Mouse (Mus musculus) heart, embryonic 14.5 days (tissue): ENCODE data around the gene Alpl. TPM values are rescaled to one million over a fixed set of nuclear protein-coding genes. Genes with fewer than 3 reads are reported as not detected.

ENCODE experiments used
- ATAC-seq: fragments of 200-750 bp; cut with Nextera tagmentation; 2 replicates; pipeline ENCODE4 v1.8.0; 2017; ENCODE audit warnings: low read depth, moderate TSS enrichment; ENCODE audit not compliant: insufficient number of reproducible peaks, insufficient read depth, low FRiP score
- H3K27ac ChIP-seq, 2 experiments: fragments of 200-500 bp in 1 of 2; fragments of 300-500 bp in 1 of 2; sonication (generic) in 1 of 2; replicated peaks in 1 of 2; 2 replicates each; pipeline ENCODE4 v1.5.1; 2012 to 2014; ENCODE audit warnings: low read depth in 2 of 2, low read length in 2 of 2, control low read depth in 1 of 2, mild to moderate bottlenecking in 1 of 2, mixed read lengths in 1 of 2; ENCODE audit not compliant: control insufficient read depth in 1 of 2, insufficient read depth in 1 of 2
- H3K27me3 ChIP-seq: fragments of 300-500 bp; sonication (generic); 2 replicates; pipeline ENCODE4 v1.6.1; 2014; ENCODE audit warnings: mild to moderate bottlenecking, low read length, control low read depth; ENCODE audit not compliant: control insufficient read depth, insufficient read depth
- H3K36me3 ChIP-seq: fragments of 300-500 bp; sonication (generic); 2 replicates; pipeline ENCODE4 v1.6.1; 2014; ENCODE audit warnings: mild to moderate bottlenecking, control low read depth, low read length, mixed read lengths; ENCODE audit not compliant: control insufficient read depth, insufficient read depth
- H3K4me1 ChIP-seq, 2 experiments: fragments of 200-500 bp in 1 of 2; fragments of 300-500 bp in 1 of 2; sonication (generic) in 1 of 2; 2 replicates each; pipeline ENCODE4 v1.6.1; 2012 to 2014; ENCODE audit warnings: low read length in 2 of 2, control low read depth in 1 of 2, mixed read lengths in 1 of 2; ENCODE audit not compliant: control insufficient read depth in 2 of 2, insufficient read depth in 2 of 2
- H3K4me2 ChIP-seq: fragments of 300-500 bp; sonication (generic); 2 replicates; pipeline ENCODE4 v1.6.1; 2014; ENCODE audit warnings: mild to moderate bottlenecking, low read length
- H3K4me3 ChIP-seq, 2 experiments: fragments of 200-500 bp in 1 of 2; fragments of 300-500 bp in 1 of 2; sonication (generic) in 1 of 2; 2 replicates each; pipeline ENCODE4 v1.5.1; 2012 to 2014; ENCODE audit warnings: low read length in 2 of 2, mild to moderate bottlenecking in 2 of 2, control low read depth in 1 of 2, low read depth in 1 of 2, moderate library complexity in 1 of 2; ENCODE audit not compliant: control insufficient read depth in 1 of 2, insufficient read depth in 1 of 2
- H3K9ac ChIP-seq: fragments of 300-500 bp; sonication (generic); 2 replicates; pipeline ENCODE4 v1.6.1; 2014; ENCODE audit warnings: mild to moderate bottlenecking, low read length
- H3K9me3 ChIP-seq: fragments of 300-500 bp; sonication (generic); 2 replicates; pipeline ENCODE4 v1.6.1; 2016; ENCODE audit warnings: low read length, control low read depth; ENCODE audit not compliant: control insufficient read depth
- WGBS: fragments of 180-500 bp; shearing (Covaris S2); extraction: QIAGEN DNeasy Blood & Tissue Kit; methylation state at CpG from one replicate; pipeline ENCODE4 v1.1.7; 2014; 5-methylcytosine and 5-hydroxymethylcytosine counted together
- polyA plus RNA-seq: library from polyadenylated mRNA; unstranded; fragments of >200 nt; fragmentation: Nextera tagmentation; extraction: Ambion mirVana; gene quantifications from 2 replicates; pipeline ENCODE4 v1.2.1, GENCODE M21; 2014

Alpl gene
- polyA plus RNA-seq, 1 experiment from 2014 or later = 2.2 TPM

DNA sequence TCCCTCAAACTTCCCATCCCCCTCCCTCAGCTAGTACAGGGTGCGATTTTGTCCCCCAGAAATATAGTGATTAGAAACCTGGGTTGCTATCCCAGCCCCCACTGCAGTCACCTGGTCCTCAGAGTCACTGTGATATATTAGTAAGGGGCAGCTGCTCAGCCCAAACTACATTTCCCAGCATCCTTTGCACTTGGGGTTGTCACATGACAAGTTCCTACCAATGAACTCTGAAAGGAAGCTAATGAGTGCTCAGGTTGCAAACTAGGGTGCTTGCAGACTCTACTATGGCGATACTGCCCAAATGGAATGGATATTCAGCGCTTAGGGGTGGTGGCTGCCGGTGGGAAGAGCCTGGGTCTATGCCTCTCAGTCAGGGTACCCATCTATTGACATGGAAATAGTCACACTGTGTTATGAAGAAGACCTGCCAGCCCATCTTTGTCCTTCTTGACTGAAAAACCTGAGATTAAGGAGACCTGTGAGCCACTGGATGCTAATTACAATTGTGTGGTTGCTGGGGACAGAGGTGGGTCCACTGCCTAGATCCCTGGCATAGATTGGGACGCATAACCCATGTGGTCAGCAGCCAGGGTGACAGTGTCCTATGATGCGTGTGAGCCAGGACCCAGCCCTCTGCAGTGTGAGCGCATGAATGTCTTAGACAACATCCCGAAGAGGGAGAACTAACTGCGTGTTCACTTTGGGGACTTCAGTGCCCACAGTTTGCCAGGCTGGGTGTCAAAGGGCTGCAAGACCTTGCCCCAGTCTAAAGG is 56.8 kb downstream of the Alpl start:
- H3K4me1 ChIP-seq = no peaks in the 10 kb centered on the region
- H3K9me3 ChIP-seq = no peaks in the 10 kb centered on the region
- WGBS = 51% methylated on average over 9 of the region's 9 CpGs
- no peak overlapping the region for H3K9ac ChIP-seq
- no peak overlapping the region for H3K27ac ChIP-seq
- no peaks in the 10 kb centered on the region for H3K36me3 ChIP-seq
- no peak for ATAC-seq
- no peak overlapping the region for H3K4me3 ChIP-seq
- no peak overlapping the region for H3K4me2 ChIP-seq
- H3K27me3 ChIP-seq = no peaks in the 10 kb centered on the region

- WGBS = 36% methylated on average over 3 of the region's 3 CpGs
Measured at GRCm38 (mm10) chr4:137737760-137738159, 58.4 kb downstream of the Alpl start.

DNA sequence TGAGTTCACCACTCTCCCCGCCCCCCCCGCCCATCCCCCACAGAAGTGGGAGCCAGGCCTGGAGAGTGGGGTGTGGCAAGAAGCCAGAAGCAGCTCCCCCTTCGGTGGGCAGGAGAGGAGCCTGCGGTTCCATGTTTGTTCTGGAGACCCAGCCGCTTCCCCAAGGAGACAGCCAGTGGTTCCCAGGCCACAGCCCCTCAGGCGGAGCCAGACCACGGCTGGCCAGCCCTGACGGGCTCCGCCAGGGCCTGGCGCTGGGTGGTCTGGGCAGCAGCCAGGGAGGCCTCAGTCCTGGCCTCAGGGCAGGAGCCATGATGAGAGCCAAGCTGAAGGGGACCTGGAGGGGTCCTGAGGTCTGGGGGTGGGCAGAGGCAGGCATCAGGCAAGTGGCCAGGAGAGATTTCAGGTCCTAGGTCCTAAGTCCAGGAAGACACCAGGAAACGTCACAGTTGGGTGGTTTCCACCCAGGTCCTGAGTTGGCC is 59.9 kb downstream of the Alpl start:
- Histone ChIP-seq H3K4me3 (no peak overlapping the region), H3K36me3 (no peaks in the 10 kb centered on the region), H3K9ac (no peak overlapping the region), H3K4me2 (no peak overlapping the region), H3K4me1 (no peaks in the 10 kb centered on the region), H3K27ac (no peak overlapping the region), H3K27me3 (no peaks in the 10 kb centered on the region), H3K9me3 (no peaks in the 10 kb centered on the region)
- WGBS = 55% methylated on average over 11 of the region's 11 CpGs
- no peak for ATAC-seq

More at GRCm38 (mm10) chr4:137737760-137738159, 58.4 kb downstream of the Alpl start:
- no peak for ATAC-seq
- Histone ChIP-seq H3K4me2 (no peak overlapping the region), H3K9ac (no peak overlapping the region), H3K9me3 (no peaks in the 10 kb centered on the region), H3K36me3 (no peaks in the 10 kb centered on the region), H3K4me3 (no peak overlapping the region), H3K4me1 (no peaks in the 10 kb centered on the region), H3K27me3 (no peaks in the 10 kb centered on the region), H3K27ac (no peak overlapping the region)

- ATAC-seq = no peak
- H3K27ac ChIP-seq = no peak overlapping the region
- no peaks in the 10 kb centered on the region for H3K9me3 ChIP-seq
- H3K4me2 ChIP-seq = no peak overlapping the region
- H3K4me1 ChIP-seq = no peaks in the 10 kb centered on the region
- H3K36me3 ChIP-seq = no peaks in the 10 kb centered on the region
- no peak overlapping the region for H3K4me3 ChIP-seq
- no peak overlapping the region for H3K9ac ChIP-seq
- peaks cover 21% of the 10 kb centered on the region for H3K27me3 ChIP-seq
- 67% methylated on average over 5 of the region's 5 CpGs for WGBS
Measured at GRCm38 (mm10) chr4:137733459-137733858, 62.7 kb downstream of the Alpl start.

DNA sequence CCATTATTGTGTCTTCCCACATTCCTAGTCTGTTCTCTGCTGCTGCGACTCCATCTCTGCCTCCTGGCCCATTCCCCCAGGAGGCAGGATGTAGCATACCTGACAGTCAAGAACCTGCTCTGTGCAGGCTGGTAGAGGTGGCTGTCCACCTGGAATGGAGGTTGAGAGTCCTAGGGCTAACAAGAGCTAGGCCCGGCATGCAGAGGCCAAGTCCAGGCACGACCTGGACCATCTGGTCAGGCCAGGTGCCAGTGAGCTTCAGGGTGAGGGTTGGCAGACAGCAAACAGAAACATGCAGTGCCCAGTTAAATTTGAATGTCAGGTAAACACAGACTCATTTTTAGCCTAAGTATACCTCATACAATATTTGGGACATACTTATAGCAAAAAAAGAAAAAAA is 63.2 kb downstream of the Alpl start:
- Histone ChIP-seq H3K4me3 (no peak overlapping the region), H3K9me3 (no peaks in the 10 kb centered on the region), H3K27me3 (peaks cover 26% of the 10 kb centered on the region), H3K9ac (no peak overlapping the region), H3K36me3 (no peaks in the 10 kb centered on the region), H3K27ac (no peak overlapping the region), H3K4me1 (no peaks in the 10 kb centered on the region), H3K4me2 (no peak overlapping the region)
- 70% methylated on average over 3 of the region's 3 CpGs for WGBS
- no peak for ATAC-seq

DNA sequence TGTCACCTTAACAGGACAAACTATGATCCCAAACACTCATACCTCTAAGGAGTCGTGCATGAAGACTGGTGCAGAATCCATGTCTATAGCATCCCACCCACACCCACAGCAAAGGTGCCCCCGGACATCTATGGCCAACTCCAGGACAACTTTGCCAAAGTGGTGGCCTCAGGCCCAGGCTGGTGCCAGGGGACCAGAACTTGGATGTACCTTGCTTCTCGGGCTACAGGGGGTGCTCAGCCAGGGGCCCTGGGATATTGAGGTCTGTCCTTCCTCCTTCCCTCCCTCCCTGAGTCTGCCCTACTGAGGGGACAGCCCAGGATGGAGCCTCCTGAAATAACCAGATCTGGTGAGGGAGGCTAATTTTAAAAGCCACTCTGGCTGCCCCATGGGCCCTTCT is 63.8 kb downstream of the Alpl start:
- 56% methylated on average over 3 of the region's 3 CpGs for WGBS
- Histone ChIP-seq H3K27me3 (peaks cover 30% of the 10 kb centered on the region), H3K9ac (no peak overlapping the region), H3K36me3 (no peaks in the 10 kb centered on the region), H3K27ac (no peak overlapping the region), H3K9me3 (no peaks in the 10 kb centered on the region), H3K4me2 (no peak overlapping the region), H3K4me1 (no peaks in the 10 kb centered on the region), H3K4me3 (no peak overlapping the region)
- ATAC-seq = no peak

- Histone ChIP-seq H3K36me3 (no peaks in the 10 kb centered on the region), H3K4me2 (no peak overlapping the region), H3K9me3 (no peaks in the 10 kb centered on the region), H3K9ac (no peak overlapping the region), H3K27ac (no peak overlapping the region), H3K4me3 (no peak overlapping the region), H3K27me3 (peaks cover 30% of the 10 kb centered on the region), H3K4me1 (no peaks in the 10 kb centered on the region)
- ATAC-seq = no peak
- WGBS = 66% methylated on average over 10 of the region's 10 CpGs
Measured at GRCm38 (mm10) chr4:137731891-137732290, 64.3 kb downstream of the Alpl start.

DNA sequence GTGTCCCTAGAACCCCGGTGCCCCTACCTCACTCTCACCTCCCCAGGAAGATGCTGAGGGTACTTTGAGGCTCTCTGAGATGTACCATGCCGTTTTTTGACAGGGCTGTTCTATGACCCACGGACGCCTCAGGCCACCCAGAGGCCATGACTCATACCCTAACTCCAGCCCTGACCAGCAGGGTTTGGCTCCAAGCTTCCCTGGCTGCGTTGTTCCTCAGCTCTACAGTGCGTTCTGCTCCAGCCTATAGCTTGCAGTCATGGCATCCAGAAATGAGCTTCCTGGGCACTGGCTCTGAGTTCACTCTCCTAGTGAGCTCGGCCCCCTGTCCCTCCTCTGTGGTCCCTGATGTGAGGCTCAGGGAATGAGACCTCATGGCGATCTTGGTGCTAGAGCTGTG is 65.4 kb downstream of the Alpl start:
- H3K36me3 ChIP-seq = no peaks in the 10 kb centered on the region
- H3K4me2 ChIP-seq = no peak overlapping the region
- H3K27me3 ChIP-seq = peaks cover 30% of the 10 kb centered on the region
- no peak overlapping the region for H3K4me3 ChIP-seq
- no peak overlapping the region for H3K27ac ChIP-seq
- no peaks in the 10 kb centered on the region for H3K9me3 ChIP-seq
- no peaks in the 10 kb centered on the region for H3K4me1 ChIP-seq
- no peak for ATAC-seq
- 69% methylated on average over 8 of the region's 8 CpGs for WGBS
- H3K9ac ChIP-seq = no peak overlapping the region
